Mouse (Mus musculus): ENCODE data around the gene Nutf2-ps1. TPM values are rescaled to one million over a fixed set of nuclear protein-coding genes. Genes with fewer than 3 reads are reported as not detected.

Nutf2-ps1 gene
- polyA plus RNA-seq, 1 experiment, result 17.0 TPM

DNA sequence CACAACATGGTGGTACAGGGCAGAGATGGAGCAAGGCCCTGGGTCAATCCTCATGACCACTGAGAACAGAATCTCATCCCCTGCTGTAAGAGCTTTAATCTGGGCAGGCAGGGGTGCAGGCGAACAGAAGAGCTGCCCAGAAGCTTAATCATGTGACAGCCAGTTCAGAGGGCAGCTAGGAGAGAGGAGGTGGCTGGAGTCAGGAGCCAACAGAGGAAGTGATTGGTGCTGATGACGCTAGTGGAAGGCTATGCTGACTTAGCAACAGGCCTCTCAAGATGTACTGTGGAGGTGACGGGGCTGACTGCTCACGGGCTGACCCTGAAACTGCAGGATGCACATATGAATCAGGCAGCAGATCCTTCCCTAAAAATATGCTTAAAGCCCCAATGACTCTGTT is 24.7 kb downstream of the Nutf2-ps1 start:
- no peaks in the 10 kb centered on the region for H3K79me3 ChIP-seq (ENCODE audit: low read depth)
- H3ac ChIP-seq (ENCODE audit: control insufficient read depth, insufficient read length, low read depth), result no peak overlapping the region
- no peaks in the 10 kb centered on the region for H3K27me3 ChIP-seq (ENCODE audit: control insufficient read depth, insufficient read depth, insufficient read length)
- H3K79me2 ChIP-seq (ENCODE audit: control insufficient read depth, insufficient read depth), result no peaks in the 10 kb centered on the region
- no peaks in the 10 kb centered on the region for H3K36me3 ChIP-seq (ENCODE audit: control insufficient read depth, insufficient read depth)
- TF ChIP-seq USF1 (IDR thresholded peaks at IDR 0.05; ENCODE audit: low read depth) (no peak), MYOG (IDR thresholded peaks at IDR 0.05; ENCODE audit: control insufficient read depth, extremely low read depth, insufficient read length) (no peak), FOSL1 (IDR thresholded peaks at IDR 0.05; ENCODE audit: insufficient read depth, low read length, poor library complexity, severe bottlenecking) (no peak), CTCF (IDR thresholded peaks at IDR 0.05; ENCODE audit: control insufficient read depth, insufficient read depth, insufficient read length) (no peak), CEBPB (IDR thresholded peaks at IDR 0.05; ENCODE audit: low read depth) (no peak), MAX (IDR thresholded peaks at IDR 0.05) (no peak)
- H3K4me3 ChIP-seq (ENCODE audit: insufficient read depth, poor library complexity, severe bottlenecking), result no peak overlapping the region

DNA sequence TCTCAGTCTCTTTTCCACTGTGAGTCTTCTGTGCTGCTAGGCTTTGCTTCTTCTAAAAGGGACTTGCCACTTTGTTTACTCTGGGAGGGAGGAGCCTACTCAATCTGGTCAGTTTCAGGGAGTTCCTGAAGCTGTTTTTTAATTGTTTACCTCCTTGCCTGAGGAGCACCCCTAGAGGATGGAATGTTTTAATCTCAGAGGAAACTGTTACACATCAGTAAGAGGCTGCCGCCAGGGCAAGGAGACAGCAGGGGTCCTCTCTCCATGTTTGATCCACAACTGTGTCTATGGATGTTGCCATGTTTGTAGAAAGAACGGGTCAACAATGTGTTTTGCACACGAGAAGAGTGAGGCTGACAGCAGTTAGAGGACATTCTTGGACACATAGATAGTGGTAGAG is 28.4 kb downstream of the Nutf2-ps1 start:
- TF ChIP-seq MYOG (IDR thresholded peaks at IDR 0.05; ENCODE audit: control insufficient read depth, extremely low read depth, insufficient read length) (no peak), CTCF (IDR thresholded peaks at IDR 0.05; ENCODE audit: control insufficient read depth, insufficient read depth, insufficient read length) (no peak), USF1 (IDR thresholded peaks at IDR 0.05; ENCODE audit: low read depth) (no peak), CEBPB (IDR thresholded peaks at IDR 0.05; ENCODE audit: low read depth) (no peak), MYOD1 (IDR thresholded peaks at IDR 0.05; ENCODE audit: control insufficient read depth, insufficient read length, low read depth) (no peak), MAX (IDR thresholded peaks at IDR 0.05) (no peak), FOSL1 (IDR thresholded peaks at IDR 0.05; ENCODE audit: insufficient read depth, low read length, poor library complexity, severe bottlenecking) (no peak)
- Histone ChIP-seq H3K79me2 (ENCODE audit: control insufficient read depth, insufficient read depth) (no peaks in the 10 kb centered on the region), H3K36me3 (ENCODE audit: control insufficient read depth, insufficient read depth) (no peaks in the 10 kb centered on the region), H3K27me3 (ENCODE audit: control insufficient read depth, insufficient read depth, insufficient read length) (no peaks in the 10 kb centered on the region), H3K79me3 (ENCODE audit: low read depth) (no peaks in the 10 kb centered on the region), H3K4me3 (ENCODE audit: insufficient read depth, poor library complexity, severe bottlenecking) (no peak overlapping the region), H3ac (ENCODE audit: control insufficient read depth, insufficient read length, low read depth) (no peak overlapping the region)

DNA sequence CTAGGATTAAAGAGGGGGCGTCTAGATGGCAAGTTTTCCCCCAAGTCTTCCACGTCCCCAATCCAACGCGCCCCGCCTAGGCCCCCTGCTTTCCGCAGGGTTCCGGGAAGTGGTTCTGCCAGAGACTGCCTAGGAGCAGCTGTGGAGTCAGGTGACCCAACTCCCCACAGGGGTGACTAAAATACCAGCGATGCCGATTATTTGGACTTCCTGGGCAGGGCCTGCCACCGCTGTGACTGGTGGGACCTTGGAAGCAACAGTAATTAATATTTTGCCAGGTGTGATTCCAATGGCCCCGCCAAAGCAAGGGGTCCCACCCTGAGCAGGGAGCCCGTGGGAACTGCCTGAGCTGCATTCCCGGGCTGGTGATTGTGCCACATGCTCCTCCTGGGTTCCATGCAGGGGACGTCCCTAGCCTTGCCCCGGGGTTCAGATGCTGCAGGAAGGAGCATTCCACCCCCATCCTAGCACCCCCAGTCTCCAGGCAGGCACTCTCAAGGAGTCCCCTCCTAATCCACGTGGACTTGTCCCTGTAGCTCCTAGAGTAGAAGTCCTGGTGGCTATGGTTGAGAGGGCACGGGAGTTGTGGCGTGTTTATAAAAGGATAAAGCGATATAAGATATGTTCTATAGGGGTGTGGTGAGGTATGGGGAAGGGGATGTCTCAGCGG is 31.5 kb downstream of the Nutf2-ps1 start:
- Histone ChIP-seq H3K36me3 (ENCODE audit: control insufficient read depth, insufficient read depth) (no peaks in the 10 kb centered on the region), H3K79me2 (ENCODE audit: control insufficient read depth, insufficient read depth) (no peaks in the 10 kb centered on the region), H3K4me3 (ENCODE audit: insufficient read depth, poor library complexity, severe bottlenecking) (no peak overlapping the region), H3K27me3 (ENCODE audit: control insufficient read depth, insufficient read depth, insufficient read length) (no peaks in the 10 kb centered on the region), H3ac (ENCODE audit: control insufficient read depth, insufficient read length, low read depth) (no peak overlapping the region), H3K79me3 (ENCODE audit: low read depth) (no peaks in the 10 kb centered on the region)
- TF ChIP-seq CTCF (IDR thresholded peaks at IDR 0.05; ENCODE audit: control insufficient read depth, insufficient read depth, insufficient read length), result no peak
- no peak for TF ChIP-seq MYOG (IDR thresholded peaks at IDR 0.05; ENCODE audit: control insufficient read depth, extremely low read depth, insufficient read length)
- peak; percentile 83 for TF ChIP-seq MYOD1 (IDR thresholded peaks at IDR 0.05; ENCODE audit: control insufficient read depth, insufficient read length, low read depth)
- TF ChIP-seq CEBPB (IDR thresholded peaks at IDR 0.05; ENCODE audit: low read depth), result no peak
- no peak for TF ChIP-seq MAX (IDR thresholded peaks at IDR 0.05)
- TF ChIP-seq USF1 (IDR thresholded peaks at IDR 0.05; ENCODE audit: low read depth), result peak; percentile 79

DNA sequence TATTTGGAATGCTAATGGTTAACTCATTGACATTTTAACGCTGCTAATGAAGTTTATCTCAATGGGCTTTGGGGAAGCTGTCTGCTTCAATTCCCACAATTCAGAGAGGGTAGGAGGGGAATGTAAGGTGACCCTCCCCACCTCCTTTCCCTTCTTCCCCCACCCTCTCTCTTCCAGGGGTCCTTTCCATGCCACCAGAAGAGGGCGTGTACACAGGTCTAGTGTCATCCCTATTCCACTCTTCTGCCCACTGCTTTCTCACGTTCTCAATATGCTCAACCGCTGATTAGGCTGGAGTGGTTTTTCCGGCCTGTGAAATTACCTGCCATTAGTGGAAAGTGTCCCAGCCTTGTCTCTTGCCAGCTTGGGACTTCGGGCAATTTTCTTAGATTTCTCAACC is 32.0 kb downstream of the Nutf2-ps1 start:
- no peak overlapping the region for H3ac ChIP-seq (ENCODE audit: control insufficient read depth, insufficient read length, low read depth)
- no peaks in the 10 kb centered on the region for H3K79me2 ChIP-seq (ENCODE audit: control insufficient read depth, insufficient read depth)
- no peaks in the 10 kb centered on the region for H3K36me3 ChIP-seq (ENCODE audit: control insufficient read depth, insufficient read depth)
- H3K27me3 ChIP-seq (ENCODE audit: control insufficient read depth, insufficient read depth, insufficient read length), result no peaks in the 10 kb centered on the region
- H3K4me3 ChIP-seq (ENCODE audit: insufficient read depth, poor library complexity, severe bottlenecking), result no peak overlapping the region
- H3K79me3 ChIP-seq (ENCODE audit: low read depth), result no peaks in the 10 kb centered on the region
- no peak for TF ChIP-seq CEBPB (IDR thresholded peaks at IDR 0.05; ENCODE audit: low read depth)
- TF ChIP-seq MYOG (IDR thresholded peaks at IDR 0.05; ENCODE audit: control insufficient read depth, extremely low read depth, insufficient read length), result no peak
- TF ChIP-seq FOSL1 (IDR thresholded peaks at IDR 0.05; ENCODE audit: insufficient read depth, low read length, poor library complexity, severe bottlenecking), result no peak
- TF ChIP-seq CTCF (IDR thresholded peaks at IDR 0.05; ENCODE audit: control insufficient read depth, insufficient read depth, insufficient read length), result no peak
- no peak for TF ChIP-seq USF1 (IDR thresholded peaks at IDR 0.05; ENCODE audit: low read depth)

DNA sequence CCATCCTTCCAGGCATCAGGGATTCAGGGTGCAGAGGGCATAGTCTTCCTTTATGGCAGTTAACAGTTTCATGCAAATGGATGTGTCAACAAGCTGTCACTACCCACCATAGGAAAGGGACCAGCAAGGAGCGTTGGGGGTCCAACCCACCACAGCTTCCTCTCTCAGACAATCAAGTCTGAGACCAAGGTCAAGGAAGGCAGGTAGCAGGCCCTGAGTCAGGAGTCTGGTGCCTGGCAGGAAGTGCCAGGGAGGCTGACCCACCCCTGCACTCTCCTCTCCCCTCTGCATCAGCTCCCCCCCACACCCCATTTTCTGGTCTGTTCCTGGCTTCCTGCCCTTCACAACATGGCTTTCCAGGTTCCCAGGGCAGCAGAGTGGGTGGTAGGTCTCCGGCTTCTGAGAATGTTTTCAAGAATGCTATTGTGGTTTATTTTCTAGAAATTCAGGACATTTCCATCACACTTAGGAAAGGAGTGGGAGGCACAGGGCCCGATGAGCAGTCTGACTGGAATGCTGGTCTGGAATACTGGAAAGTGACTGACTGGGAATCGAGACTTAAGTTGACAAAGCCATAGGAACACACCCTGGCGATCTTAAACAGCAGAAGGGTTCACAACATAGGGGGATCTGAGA is 33.8 kb downstream of the Nutf2-ps1 start:
- H3K79me2 ChIP-seq (ENCODE audit: control insufficient read depth, insufficient read depth), result no peaks in the 10 kb centered on the region
- H3ac ChIP-seq (ENCODE audit: control insufficient read depth, insufficient read length, low read depth), result no peak overlapping the region
- TF ChIP-seq MAX (IDR thresholded peaks at IDR 0.05), result no peak
- TF ChIP-seq FOSL1 (IDR thresholded peaks at IDR 0.05; ENCODE audit: insufficient read depth, low read length, poor library complexity, severe bottlenecking), result peak; percentile 36
- no peaks in the 10 kb centered on the region for H3K27me3 ChIP-seq (ENCODE audit: control insufficient read depth, insufficient read depth, insufficient read length)
- no peaks in the 10 kb centered on the region for H3K79me3 ChIP-seq (ENCODE audit: low read depth)
- H3K36me3 ChIP-seq (ENCODE audit: control insufficient read depth, insufficient read depth), result no peaks in the 10 kb centered on the region
- H3K4me3 ChIP-seq (ENCODE audit: insufficient read depth, poor library complexity, severe bottlenecking), result no peak overlapping the region

DNA sequence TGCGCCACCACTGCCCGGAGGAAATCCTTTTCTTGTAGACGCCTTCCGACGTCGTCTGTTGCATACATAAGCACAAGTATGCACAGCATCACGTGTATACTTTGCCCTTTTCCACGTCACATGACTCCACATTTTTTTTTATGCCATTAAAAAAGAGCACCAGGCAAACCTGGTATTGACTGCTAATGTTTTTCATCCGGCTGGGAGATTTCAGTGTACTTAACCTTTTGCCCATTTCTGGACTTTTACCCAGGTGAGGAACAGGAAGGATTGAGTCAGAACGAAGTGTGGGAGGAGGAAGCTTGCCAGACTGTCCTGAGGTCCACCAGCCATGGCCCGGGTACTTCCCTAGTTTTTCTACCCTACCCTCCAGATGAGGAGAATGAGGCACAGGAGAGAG is 34.5 kb downstream of the Nutf2-ps1 start:
- Histone ChIP-seq H3K79me2 (ENCODE audit: control insufficient read depth, insufficient read depth) (no peaks in the 10 kb centered on the region), H3K27me3 (ENCODE audit: control insufficient read depth, insufficient read depth, insufficient read length) (no peaks in the 10 kb centered on the region), H3ac (ENCODE audit: control insufficient read depth, insufficient read length, low read depth) (no peak overlapping the region), H3K4me3 (ENCODE audit: insufficient read depth, poor library complexity, severe bottlenecking) (no peak overlapping the region), H3K79me3 (ENCODE audit: low read depth) (no peaks in the 10 kb centered on the region), H3K36me3 (ENCODE audit: control insufficient read depth, insufficient read depth) (no peaks in the 10 kb centered on the region)
- no peak for TF ChIP-seq MAX (IDR thresholded peaks at IDR 0.05)
- TF ChIP-seq FOSL1 (IDR thresholded peaks at IDR 0.05; ENCODE audit: insufficient read depth, low read length, poor library complexity, severe bottlenecking), result no peak
- no peak for TF ChIP-seq CTCF (IDR thresholded peaks at IDR 0.05; ENCODE audit: control insufficient read depth, insufficient read depth, insufficient read length)
- TF ChIP-seq MYOD1 (IDR thresholded peaks at IDR 0.05; ENCODE audit: control insufficient read depth, insufficient read length, low read depth), result no peak
- TF ChIP-seq USF1 (IDR thresholded peaks at IDR 0.05; ENCODE audit: low read depth), result no peak
- no peak for TF ChIP-seq MYOG (IDR thresholded peaks at IDR 0.05; ENCODE audit: control insufficient read depth, extremely low read depth, insufficient read length)
- TF ChIP-seq CEBPB (IDR thresholded peaks at IDR 0.05; ENCODE audit: low read depth), result no peak
